Mouse (Mus musculus): ENCODE results near the gene Ank2.

The Ank2 gene

GRCm38 (mm10) chr3:127183998-127184753 is 315.0 kb downstream of the Ank2 start:
- DNase-seq (ENCODE audit: low read depth, low spot score) = peak; percentile 9

GRCm38 (mm10) chr3:127172697-127173096 is 326.5 kb downstream of the Ank2 start:
- DNase-seq (ENCODE audit: low read depth, low spot score) = no peak

- DNase-seq (ENCODE audit: low read depth, low spot score) = no peak
Observed at GRCm38 (mm10) chr3:127170246-127170645, 328.9 kb downstream of the Ank2 start.

- DNase-seq (ENCODE audit: low read depth, low spot score) = no peak
Observed at GRCm38 (mm10) chr3:127169114-127169513, 330.0 kb downstream of the Ank2 start.

- no peak for DNase-seq (ENCODE audit: low read depth, low spot score)
Observed at GRCm38 (mm10) chr3:127163749-127164148, 335.4 kb downstream of the Ank2 start.

- no peak for DNase-seq (ENCODE audit: low read depth, low spot score)
Observed at GRCm38 (mm10) chr3:127161998-127162712, 337.0 kb downstream of the Ank2 start.

GRCm38 (mm10) chr3:127161085-127161837 is 337.9 kb downstream of the Ank2 start:
- no peak for DNase-seq (ENCODE audit: low read depth, low spot score)

- no peak for DNase-seq (ENCODE audit: low read depth, low spot score)
Observed at GRCm38 (mm10) chr3:127157706-127158105, 341.4 kb downstream of the Ank2 start.

- no peak for DNase-seq (ENCODE audit: low read depth, low spot score)
Observed at GRCm38 (mm10) chr3:127156080-127156479, 343.1 kb downstream of the Ank2 start.

GRCm38 (mm10) chr3:127153861-127154260 is 345.3 kb downstream of the Ank2 start:
- no peak for DNase-seq (ENCODE audit: low read depth, low spot score)

- DNase-seq (ENCODE audit: low read depth, low spot score) = no peak
Observed at GRCm38 (mm10) chr3:127153443-127153842, 345.7 kb downstream of the Ank2 start.

- no peak for DNase-seq (ENCODE audit: low read depth, low spot score)
Observed at GRCm38 (mm10) chr3:127148648-127149047, 350.5 kb downstream of the Ank2 start.

- DNase-seq (ENCODE audit: low read depth, low spot score) = no peak
Observed at GRCm38 (mm10) chr3:127140590-127140989, 358.6 kb downstream of the Ank2 start.

- no peak for DNase-seq (ENCODE audit: low read depth, low spot score)
Observed at GRCm38 (mm10) chr3:127139638-127140037, 359.5 kb downstream of the Ank2 start.

- DNase-seq (ENCODE audit: low read depth, low spot score) = no peak
Observed at GRCm38 (mm10) chr3:127137508-127137907, 361.6 kb downstream of the Ank2 start.

GRCm38 (mm10) chr3:127134062-127134461 is 365.1 kb downstream of the Ank2 start:
- DNase-seq (ENCODE audit: low read depth, low spot score) = no peak

- DNase-seq (ENCODE audit: low read depth, low spot score) = no peak
Observed at GRCm38 (mm10) chr3:127131048-127131447, 368.1 kb downstream of the Ank2 start.

GRCm38 (mm10) chr3:127130167-127130770 is 368.9 kb downstream of the Ank2 start:
- no peak for DNase-seq (ENCODE audit: low read depth, low spot score)

GRCm38 (mm10) chr3:127129750-127130149 is 369.4 kb downstream of the Ank2 start:
- no peak for DNase-seq (ENCODE audit: low read depth, low spot score)

GRCm38 (mm10) chr3:127127611-127128010 is 371.5 kb downstream of the Ank2 start:
- no peak for DNase-seq (ENCODE audit: low read depth, low spot score)

GRCm38 (mm10) chr3:127126220-127126619 is 372.9 kb downstream of the Ank2 start:
- no peak for DNase-seq (ENCODE audit: low read depth, low spot score)
